Mouse (Mus musculus): ENCODE data around the gene Adamts8.

The Adamts8 gene

GRCm38 (mm10) chr9:30993106-30993505, 50.7 kb downstream of the Adamts8 start:
- DNase-seq: no peak

DNA sequence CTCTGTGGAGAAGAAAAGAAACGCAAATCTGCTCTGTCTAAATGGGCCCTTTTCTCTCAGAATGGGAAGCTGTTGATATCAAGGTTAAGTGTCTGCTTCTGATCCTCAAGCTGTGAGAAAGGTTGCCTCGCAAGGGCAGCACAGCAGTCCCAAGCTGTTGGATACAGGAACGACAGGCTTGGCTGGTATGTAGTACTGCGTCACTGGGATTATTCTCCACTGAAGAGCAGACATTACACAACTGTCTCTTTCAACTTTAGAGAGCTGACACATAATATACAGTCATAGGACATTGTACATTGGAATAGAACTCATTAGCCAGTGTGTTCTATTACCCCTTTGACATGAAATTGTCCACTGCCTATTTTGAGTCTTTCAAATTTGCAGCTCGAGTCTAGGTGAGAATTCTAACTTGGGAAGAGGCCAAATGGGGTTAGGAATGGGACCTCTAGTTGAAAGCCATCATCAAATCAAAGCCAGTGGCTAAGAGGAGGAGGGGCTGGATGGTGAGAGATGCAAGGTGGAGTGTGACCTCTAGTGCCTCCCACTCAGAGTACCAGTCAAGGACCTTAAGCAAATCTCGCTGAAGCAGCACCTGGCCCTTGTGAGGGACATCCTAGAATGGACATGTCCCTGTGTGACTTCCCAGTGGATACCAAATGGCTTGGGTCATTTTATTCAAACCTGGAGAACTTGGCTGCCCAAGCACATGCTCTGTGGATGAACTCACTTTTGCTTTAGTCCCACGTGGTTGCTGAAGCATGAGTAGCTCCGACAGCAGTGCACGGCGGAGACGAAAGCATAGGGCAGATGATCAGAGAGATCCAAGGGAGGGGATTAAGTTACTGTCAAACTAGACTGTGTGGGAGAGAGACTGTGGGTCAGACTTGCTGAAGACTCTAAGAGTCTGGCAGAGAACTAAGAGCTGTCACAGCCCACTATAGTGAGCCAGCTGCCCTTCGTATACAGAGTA, 54.5 kb downstream of the Adamts8 start:
- no peak for DNase-seq

DNA sequence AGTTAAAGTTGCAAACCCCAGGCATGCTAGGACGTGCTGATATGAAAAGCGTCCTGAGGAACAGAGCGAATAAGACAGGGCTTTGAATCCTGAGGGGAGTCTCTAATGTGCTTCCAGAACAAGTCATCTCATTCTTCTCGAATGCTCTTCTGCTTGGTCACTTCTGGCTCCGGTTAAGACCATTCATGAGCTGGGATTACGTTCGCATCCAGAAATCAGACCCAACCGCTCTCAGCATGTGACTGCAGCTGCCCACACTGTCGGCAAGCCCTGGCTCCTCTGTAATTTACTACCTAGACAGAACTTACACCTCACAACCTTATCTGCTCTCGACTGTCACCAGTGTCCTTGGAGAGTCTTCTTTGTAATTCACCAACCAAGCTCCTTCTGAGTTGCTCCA, 58.3 kb downstream of the Adamts8 start:
- DNase-seq: no peak

GRCm38 (mm10) chr9:31002528-31002927, 60.2 kb downstream of the Adamts8 start:
- DNase-seq: no peak

DNA sequence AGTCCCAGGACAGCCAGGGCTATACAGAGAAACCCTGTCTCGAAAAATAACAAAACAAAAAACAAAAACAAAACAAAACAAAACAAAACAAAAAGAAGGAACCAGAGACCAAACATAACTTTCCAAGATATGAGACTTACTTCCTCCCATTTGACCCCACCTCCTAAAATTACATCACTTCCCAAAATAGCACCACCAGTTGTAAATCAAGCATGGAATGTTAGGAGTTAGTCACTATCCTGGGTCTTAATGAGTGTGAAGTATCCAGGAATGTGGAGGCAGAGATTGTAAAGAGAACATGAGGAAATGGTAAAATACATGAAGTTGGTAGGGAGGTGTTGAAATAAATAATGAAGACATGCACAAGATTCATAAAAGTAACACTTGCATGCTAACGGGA, 67.0 kb downstream of the Adamts8 start:
- no peak for DNase-seq

DNA sequence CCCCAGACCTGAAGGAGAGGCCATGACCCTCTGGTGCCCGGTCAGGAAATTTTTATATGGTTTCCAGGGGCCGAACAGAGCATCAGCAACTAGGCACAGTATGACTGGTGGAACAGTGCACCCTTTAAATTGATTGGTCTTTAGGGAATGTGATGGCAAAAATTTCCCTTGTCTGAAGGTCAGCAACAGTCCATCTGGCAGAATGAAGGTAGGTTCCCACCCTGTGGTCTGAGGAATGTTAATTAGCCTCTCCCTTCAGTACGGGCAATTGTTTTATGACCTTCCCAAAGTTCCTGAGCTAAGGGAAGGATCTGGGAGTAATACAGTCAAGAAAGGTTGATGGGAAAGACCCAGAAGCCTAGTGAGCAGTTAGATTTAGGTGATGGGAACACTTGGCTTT, 67.7 kb downstream of the Adamts8 start:
- no peak for DNase-seq

GRCm38 (mm10) chr9:31010749-31011148, 68.4 kb downstream of the Adamts8 start:
- no peak for DNase-seq

GRCm38 (mm10) chr9:31011533-31011932, 69.2 kb downstream of the Adamts8 start:
- no peak for DNase-seq

DNA sequence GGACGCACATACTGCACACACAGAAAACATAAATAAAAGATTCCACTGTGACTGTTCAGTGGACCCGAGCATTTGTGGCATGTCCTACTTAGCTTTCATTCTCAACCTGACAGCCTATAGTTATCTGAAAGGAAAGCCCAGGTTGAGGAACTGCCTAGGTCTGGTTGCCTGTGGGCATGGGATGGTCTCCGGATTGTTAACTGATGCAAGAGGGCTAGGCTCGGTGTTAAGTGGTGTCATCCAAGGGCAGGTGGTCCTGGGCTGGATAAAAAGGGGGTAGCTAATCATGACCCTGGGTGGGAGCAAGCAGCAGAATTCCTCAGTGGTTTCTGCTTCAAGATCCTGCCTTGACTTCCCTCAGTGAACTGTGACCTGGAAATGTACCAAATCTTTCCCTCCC, 70.3 kb downstream of the Adamts8 start:
- DNase-seq: no peak

DNA sequence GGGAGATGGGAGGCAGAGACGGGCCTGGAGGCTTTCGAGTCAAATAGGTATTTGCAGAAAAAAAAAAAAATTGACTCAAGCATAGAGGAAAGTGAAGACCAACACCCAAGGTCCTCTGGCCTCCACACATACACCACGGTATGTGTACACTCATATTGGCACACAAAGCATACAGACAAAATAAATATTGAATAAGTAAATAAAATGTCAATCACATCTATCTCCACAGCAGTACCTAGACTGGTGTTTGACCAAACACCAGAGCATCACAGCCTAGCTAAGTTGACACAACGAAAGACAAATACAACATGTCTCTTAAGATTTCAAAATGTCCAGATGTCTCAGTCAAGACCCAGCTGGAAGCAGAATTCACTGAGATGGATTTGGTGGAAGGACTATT, 71.1 kb downstream of the Adamts8 start:
- no peak for DNase-seq

Measured in right cerebral cortex, postnatal 14 days (tissue).